Mouse (Mus musculus) embryonic facial prominence, embryonic 15.5 days (tissue): ENCODE data around the gene Kcnb1. TPM values are rescaled to one million over a fixed set of nuclear protein-coding genes. Genes with fewer than 3 reads are reported as not detected.
A peak's percentile ranks its signal among the peaks of the same experiment; 100 is the strongest.
"Not testable (repeated sequence)": the region's sequence is repeated elsewhere in the genome, so short reads cannot be mapped to it uniquely, and the experiment has no call there.

Source experiments
- ATAC-seq: fragments of 200-750 bp; cut with Nextera tagmentation; 2 replicates; pipeline ENCODE4 v1.8.0; 2017; ENCODE audit warnings: low read depth, moderate TSS enrichment; ENCODE audit not compliant: insufficient number of reproducible peaks, low FRiP score, low TSS enrichment
- H3K27ac ChIP-seq: fragments of 300-500 bp; sonication (generic); replicated peaks from 2 replicates; pipeline ENCODE4 v1.5.1; 2015; ENCODE audit warnings: mild to moderate bottlenecking, inconsistent platforms
- H3K27me3 ChIP-seq: fragments of 300-500 bp; sonication (generic); 2 replicates; pipeline ENCODE4 v1.6.1; 2015; ENCODE audit warnings: inconsistent platforms
- H3K36me3 ChIP-seq: fragments of 300-500 bp; sonication (generic); 2 replicates; pipeline ENCODE4 v1.6.1; 2015; ENCODE audit warnings: mild to moderate bottlenecking, inconsistent platforms
- H3K4me1 ChIP-seq: fragments of 300-500 bp; sonication (generic); 2 replicates; pipeline ENCODE4 v1.6.1; 2015; ENCODE audit warnings: inconsistent platforms
- H3K4me2 ChIP-seq: fragments of 300-500 bp; sonication (generic); replicated peaks from 2 replicates; pipeline ENCODE4 v1.6.1; 2015; ENCODE audit warnings: mild to moderate bottlenecking, inconsistent platforms
- H3K4me3 ChIP-seq: fragments of 300-500 bp; sonication (generic); replicated peaks from 2 replicates; pipeline ENCODE4 v1.5.1; 2015; ENCODE audit warnings: mild to moderate bottlenecking, inconsistent platforms
- H3K9ac ChIP-seq: fragments of 300-500 bp; sonication (generic); 2 replicates; pipeline ENCODE4 v1.6.1; 2015; ENCODE audit warnings: inconsistent platforms
- H3K9me3 ChIP-seq: fragments of 300-500 bp; sonication (generic); replicated peaks from 2 replicates; pipeline ENCODE4 v1.6.1; 2016; ENCODE audit warnings: inconsistent platforms
- WGBS: fragments of 180-500 bp; shearing (Covaris S2); methylation state at CpG from one replicate; pipeline ENCODE4 v1.1.7; 2015; 5-methylcytosine and 5-hydroxymethylcytosine counted together
- polyA plus RNA-seq: library from polyadenylated mRNA; unstranded; fragments of >200 nt; fragmentation: Nextera tagmentation; extraction: Ambion mirVana; gene quantifications from 2 replicates; pipeline ENCODE4 v1.2.1, GENCODE M21; 2015

Kcnb1 gene
- polyA plus RNA-seq, 1 experiment from 2014 or later = 1.2 TPM

DNA sequence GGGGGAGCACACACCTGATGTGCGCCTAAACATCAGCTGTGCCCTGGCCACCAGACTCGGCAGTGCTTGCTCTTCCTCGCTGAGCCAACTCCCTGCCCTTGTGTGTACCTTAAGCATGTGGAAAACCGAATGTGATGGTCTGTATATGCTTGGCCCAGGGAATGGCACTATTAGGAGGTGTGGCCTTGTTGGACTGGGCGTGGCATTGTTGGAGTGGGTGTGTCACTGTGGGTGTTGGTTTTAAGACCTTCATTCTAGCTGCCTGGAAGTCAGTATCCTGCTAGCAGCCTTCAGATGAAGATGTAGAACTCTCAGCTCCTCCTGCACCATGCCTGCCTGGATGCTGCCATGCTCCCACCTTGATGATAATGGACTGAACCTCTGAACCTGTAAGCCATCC is 14.7 kb upstream of the Kcnb1 start:
- H3K36me3 ChIP-seq, H3K4me3 ChIP-seq, H3K9ac ChIP-seq, ATAC-seq, H3K4me1 ChIP-seq, H3K27ac ChIP-seq, H3K27me3 ChIP-seq, H3K9me3 ChIP-seq, H3K4me2 ChIP-seq: not testable (repeated sequence)
- 84% methylated on average over 5 of the region's 5 CpGs for WGBS

DNA sequence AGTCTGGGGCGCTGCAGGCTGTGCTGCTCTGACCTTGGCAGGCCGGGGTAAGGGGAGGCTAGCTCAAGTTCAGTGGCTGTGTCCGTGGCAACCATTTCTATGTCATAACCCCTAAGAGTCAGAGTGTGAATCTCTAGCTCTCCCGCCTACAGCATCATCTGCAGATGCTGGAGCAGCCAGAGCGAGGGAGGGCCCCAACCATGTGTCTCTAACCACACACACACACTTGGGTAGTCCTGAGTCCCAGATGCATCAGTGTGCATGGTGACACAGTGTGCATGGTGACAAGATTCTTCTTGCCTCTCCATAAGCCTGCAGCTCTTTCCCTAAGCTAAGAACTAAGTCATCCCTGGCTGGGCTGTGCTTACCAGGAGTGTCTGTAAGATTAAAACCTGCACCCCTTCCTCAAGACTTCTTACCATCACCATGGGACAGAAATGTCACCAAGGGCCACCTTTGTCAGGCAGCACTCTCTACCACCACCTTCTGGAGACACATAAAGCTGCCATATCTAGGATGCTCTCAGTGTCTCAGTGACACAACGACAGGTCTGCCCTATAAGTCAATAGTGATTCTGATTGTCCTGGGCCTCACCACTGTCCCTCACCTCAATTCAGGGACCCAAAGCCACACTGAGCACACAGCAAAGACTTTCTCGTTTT is 13.7 kb upstream of the Kcnb1 start:
- ATAC-seq = no peak

DNA sequence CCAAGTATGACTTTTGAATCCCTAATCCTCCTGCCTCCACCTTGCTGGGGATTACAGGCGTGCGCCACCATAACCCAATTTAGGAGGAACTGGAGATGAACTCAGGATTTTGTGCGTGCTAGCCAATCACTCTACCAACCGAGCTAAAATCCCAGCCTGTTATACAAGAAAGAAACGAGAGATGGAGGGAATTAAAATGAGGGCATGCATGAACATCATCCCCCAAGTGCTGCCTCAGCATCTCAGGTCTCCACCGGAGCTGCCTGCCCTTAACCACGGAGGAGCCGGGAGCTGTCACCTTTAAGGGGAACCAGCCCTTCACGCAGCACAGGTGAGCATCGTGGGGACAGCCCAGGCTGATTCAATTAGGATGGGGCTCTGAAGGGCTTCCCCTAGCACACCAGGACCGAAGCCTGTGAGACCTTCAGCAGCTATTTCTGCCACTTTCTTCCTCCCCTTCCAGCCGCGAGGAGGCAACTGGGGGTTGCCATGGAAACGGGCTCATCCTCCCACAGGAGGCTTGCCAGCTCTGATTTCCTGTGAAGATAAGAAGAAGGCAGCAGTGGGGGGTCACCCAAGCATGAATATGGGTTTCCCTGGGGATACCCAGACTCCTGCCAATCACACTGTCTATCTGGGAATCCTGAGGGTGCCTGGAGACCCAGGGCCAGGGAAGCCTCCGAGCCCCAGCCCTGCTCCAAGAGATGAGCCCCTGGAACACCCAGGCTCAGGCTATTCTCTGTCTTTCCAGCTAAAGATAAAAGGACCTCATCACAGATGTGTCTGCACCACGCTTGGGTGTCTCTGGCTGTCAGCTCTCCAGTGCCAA is 11.7 kb upstream of the Kcnb1 start:
- ATAC-seq = no peak
- H3K27me3 ChIP-seq = 0 out of 2 replicates have a peak, but pooled peaks cover 2% of the 10 kb centered on the region
- no peaks in the 10 kb centered on the region for H3K9me3 ChIP-seq
- H3K36me3 ChIP-seq = no peaks in the 10 kb centered on the region
- H3K27ac ChIP-seq = no peak overlapping the region
- no peak overlapping the region for H3K4me3 ChIP-seq
- no peak overlapping the region for H3K4me2 ChIP-seq
- no peak overlapping the region for H3K9ac ChIP-seq
- H3K4me1 ChIP-seq = peaks cover 7% of the 10 kb centered on the region
- WGBS = 25% methylated on average over 16 of the region's 16 CpGs

More for the DNA sequence above, 13.7 kb upstream of the Kcnb1 start:
- WGBS = 71% methylated on average over 7 of the region's 7 CpGs
- Histone ChIP-seq H3K36me3 (no peaks in the 10 kb centered on the region), H3K4me3 (no peak overlapping the region), H3K9ac (no peak overlapping the region), H3K27me3 (0 out of 2 replicates have a peak, but pooled peaks cover 2% of the 10 kb centered on the region), H3K9me3 (no peaks in the 10 kb centered on the region), H3K4me2 (no peak overlapping the region), H3K27ac (no peak overlapping the region), H3K4me1 (peaks cover 7% of the 10 kb centered on the region)

DNA sequence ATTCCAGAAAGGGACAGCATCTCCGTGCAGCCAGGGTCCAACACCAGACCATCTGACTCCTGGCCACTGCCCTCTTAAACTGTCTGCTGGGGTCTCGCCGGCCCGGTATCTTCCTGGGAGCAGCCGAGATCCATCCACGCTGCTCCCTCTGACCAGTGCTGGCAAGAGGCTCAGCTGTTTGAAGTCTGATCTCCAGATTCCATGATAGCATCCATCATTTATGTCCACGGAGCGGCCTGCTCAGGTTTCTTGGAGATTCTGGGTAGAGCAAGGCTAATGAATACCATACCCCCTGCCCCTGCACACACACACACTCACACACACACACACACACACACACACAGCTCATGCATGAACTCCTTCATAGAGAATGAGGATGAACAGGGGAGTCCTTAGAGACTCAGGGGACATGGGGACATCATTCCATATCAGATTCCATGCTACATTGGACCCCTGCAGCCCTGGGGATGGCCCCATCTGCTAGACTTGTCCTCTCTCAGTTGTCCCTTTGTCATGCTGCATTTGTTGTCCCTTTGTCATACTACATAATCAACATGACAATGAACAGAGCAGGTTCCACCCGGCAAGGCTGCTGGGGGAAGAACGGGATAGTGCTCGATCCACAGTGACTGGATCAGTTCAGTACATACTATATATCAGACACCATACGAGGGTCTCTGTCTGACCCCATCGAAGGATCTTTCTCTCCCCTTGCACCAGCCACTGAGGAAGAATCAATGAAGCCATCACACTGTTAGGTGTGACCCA is 8.9 kb upstream of the Kcnb1 start:
- 0 out of 2 replicates have a peak, but pooled peaks have one; percentile 25 for ATAC-seq
- Histone ChIP-seq H3K4me1 (0 out of 2 replicates have a peak, but pooled peaks cover 2% of the 10 kb centered on the region), H3K27me3 (0 out of 2 replicates have a peak, but pooled peaks cover 2% of the 10 kb centered on the region), H3K9me3 (no peaks in the 10 kb centered on the region), H3K27ac (no peak overlapping the region), H3K36me3 (no peaks in the 10 kb centered on the region), H3K9ac (no peak overlapping the region), H3K4me3 (no peak overlapping the region), H3K4me2 (no peak overlapping the region)
- 46% methylated on average over 13 of the region's 13 CpGs for WGBS

DNA sequence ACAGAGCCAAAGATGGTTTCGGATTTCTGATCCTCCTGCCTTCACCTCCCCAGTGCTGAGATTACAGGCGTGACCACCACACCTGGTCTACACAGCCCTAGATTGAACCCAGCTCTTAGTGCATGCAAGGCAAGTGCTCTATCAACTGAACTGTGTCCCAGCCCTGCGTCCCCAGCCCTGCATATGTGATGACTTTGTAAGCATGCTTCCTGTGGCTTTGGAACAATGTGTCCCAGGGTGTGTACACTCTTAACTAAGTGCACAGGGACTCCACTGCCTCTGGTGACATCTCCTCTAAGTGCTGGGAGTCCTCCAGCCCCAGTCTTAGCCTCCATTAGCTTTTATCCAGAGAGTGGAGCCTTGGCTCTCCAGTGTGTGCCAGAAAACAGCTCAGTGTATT is 3.4 kb upstream of the Kcnb1 start:
- WGBS = 77% methylated on average over 3 of the region's 3 CpGs
- no peaks in the 10 kb centered on the region for H3K9me3 ChIP-seq
- no peaks in the 10 kb centered on the region for H3K36me3 ChIP-seq
- no peak for ATAC-seq
- no peak overlapping the region for H3K4me2 ChIP-seq
- no peak overlapping the region for H3K27ac ChIP-seq
- no peak overlapping the region for H3K9ac ChIP-seq
- H3K4me1 ChIP-seq = peaks cover 21% of the 10 kb centered on the region
- H3K4me3 ChIP-seq = no peak overlapping the region
- H3K27me3 ChIP-seq = peaks cover 32% of the 10 kb centered on the region

DNA sequence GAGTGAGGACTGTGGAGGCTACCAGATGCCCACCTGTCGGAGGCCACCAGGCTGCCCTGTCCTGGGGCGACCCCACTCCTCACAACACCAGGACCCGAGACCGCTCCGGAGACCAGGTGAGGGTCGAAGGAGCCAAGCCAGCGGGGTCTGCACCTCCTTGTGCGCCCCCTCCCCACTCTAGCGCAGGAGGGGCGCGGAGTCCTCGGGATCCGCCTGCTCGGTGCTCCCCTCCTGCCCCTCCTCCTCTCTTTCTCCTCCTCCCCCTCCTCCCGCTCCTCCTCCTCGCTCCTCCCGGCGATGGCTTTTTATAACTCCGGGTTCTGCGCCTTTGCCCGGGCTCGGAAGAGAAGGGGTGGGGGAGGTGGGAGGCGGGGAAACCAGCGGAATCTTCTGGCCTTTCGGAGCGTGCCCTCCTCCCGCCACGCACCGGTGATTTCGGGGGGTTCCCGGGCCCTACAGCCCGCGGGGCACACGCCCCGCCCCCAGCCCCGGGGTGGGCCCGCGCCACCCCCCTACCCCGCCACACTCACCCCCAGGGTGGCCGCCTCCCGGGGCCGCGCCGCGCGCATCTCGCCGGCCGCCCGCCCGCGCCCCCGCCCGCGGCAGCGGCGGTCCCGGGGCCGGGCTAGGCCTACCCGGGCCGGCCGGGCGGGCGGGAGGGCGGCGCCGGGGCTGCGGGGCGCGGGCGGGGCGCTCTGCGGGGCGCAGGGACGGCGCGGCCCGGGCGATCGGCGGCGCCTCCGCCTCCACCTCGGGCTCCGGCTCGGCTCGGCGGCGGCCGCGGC is 472 bp downstream of the Kcnb1 start:
- peaks cover 51% of the 10 kb centered on the region for H3K27me3 ChIP-seq
- H3K4me2 ChIP-seq = peak overlapping the region; percentile 83
- H3K9ac ChIP-seq = peak overlapping the region; percentile 37
- H3K27ac ChIP-seq = no peak overlapping the region
- peak overlapping the region; percentile 49 for H3K4me3 ChIP-seq
- under 1% methylated on average over 68 of the region's 91 CpGs for WGBS
- peak; percentile 32; the same call in 1 of the 2 replicates for ATAC-seq
- no peaks in the 10 kb centered on the region for H3K36me3 ChIP-seq
- peaks cover 23% of the 10 kb centered on the region for H3K4me1 ChIP-seq
- H3K9me3 ChIP-seq = no peaks in the 10 kb centered on the region

DNA sequence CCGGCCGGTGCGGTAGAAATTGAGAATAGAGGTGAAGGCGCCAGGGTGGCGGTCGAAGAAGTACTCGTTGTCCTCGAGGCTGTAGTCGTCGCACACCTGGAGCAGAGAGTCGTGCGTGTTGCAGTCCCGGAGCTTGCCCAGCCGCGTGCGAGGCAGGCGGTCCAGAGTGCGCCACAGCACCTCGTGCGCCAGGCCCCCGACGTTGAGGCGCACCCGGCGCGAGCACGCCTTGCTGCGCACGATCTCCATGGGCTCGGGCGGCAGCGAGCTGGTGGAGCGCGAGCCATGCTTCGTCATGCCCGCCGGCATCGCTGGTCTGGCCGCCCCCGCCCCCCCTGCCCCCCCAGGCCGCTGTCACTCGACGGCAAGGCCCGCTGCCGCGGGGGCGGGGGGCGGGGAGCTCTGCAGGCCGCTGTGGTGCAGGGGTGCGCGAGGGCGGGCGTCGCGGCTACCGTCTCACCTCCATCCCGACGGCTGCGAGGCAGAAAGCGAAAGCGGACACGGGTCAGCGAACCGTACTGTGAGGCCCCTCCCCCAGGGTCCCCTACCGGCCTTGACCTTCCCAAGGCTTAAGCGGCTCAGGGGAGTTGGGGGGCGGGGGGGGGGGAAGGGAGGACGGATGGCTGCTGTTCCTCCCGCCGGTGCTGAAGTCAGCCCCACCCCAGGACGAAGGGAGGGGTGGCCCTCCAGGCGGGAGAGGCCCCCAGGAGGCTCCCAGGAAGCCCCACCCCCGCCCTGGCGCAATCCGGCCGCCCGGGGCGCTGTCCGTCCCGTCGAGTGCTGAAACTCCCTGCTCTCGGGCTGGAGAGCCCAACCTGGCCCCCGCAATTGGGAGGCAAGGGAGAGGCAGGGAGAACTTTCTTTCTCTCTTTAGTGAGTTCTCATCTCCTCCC is 1.4 kb downstream of the Kcnb1 start:
- Histone ChIP-seq H3K9ac (no peak overlapping the region), H3K4me2 (peak overlapping the region; percentile 83), H3K4me3 (peak overlapping the region; percentile 49), H3K4me1 (peaks cover 23% of the 10 kb centered on the region), H3K36me3 (no peaks in the 10 kb centered on the region), H3K27ac (no peak overlapping the region), H3K27me3 (peaks cover 51% of the 10 kb centered on the region), H3K9me3 (no peaks in the 10 kb centered on the region)
- WGBS = 12% methylated on average over 69 of the region's 83 CpGs
- peak; percentile 49; the same call in 1 of the 2 replicates for ATAC-seq

DNA sequence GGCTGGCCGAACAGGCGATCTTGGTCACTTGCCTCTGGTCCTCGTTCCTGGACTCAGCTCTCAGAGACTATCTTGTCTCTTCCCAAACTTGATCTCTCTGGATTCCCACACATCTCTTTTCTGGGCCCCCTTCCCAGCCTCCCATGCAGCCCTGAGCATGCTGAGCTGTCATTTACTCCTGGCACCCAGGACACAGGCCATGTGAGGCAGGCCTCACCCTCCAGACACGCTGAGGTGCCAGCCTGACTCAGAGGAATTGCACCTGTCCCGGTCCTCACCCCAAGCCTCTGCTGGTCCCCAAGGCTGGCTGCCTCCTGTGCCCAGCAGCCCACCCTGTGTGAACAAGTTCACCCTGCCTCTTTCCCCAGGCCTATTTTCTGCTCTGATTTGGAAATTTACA is 2.8 kb downstream of the Kcnb1 start:
- H3K27me3 ChIP-seq = peaks cover 51% of the 10 kb centered on the region
- no peak overlapping the region for H3K4me3 ChIP-seq
- ATAC-seq = no peak
- H3K9ac ChIP-seq = no peak overlapping the region
- no peaks in the 10 kb centered on the region for H3K9me3 ChIP-seq
- H3K4me2 ChIP-seq = no peak overlapping the region
- peaks cover 23% of the 10 kb centered on the region for H3K4me1 ChIP-seq
- 79% methylated on average over 5 of the region's 5 CpGs for WGBS
- H3K36me3 ChIP-seq = no peaks in the 10 kb centered on the region
- H3K27ac ChIP-seq = no peak overlapping the region

DNA sequence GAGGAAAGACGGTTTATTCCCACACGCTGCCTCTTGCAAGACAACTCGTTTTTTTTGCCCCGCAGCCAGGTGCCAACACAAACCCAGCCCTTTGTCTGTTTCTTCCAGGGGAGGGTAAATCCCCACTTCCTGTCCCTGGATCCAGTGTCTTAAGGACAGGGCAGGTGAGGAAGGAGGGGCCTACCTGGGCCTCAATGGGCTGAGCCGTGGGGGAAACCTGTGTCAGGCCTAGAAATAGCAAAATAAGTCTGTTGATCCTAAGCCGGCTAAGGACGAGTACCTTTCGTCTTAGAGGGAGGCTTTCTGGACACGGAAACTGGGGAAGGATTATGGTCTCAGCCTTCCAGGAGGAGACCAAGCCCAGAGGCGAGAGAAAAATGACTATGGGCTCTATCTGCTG is 3.4 kb downstream of the Kcnb1 start:
- no peak for ATAC-seq
- Histone ChIP-seq H3K4me3 (no peak overlapping the region), H3K9me3 (no peaks in the 10 kb centered on the region), H3K27me3 (peaks cover 47% of the 10 kb centered on the region), H3K27ac (no peak overlapping the region), H3K9ac (no peak overlapping the region), H3K4me2 (no peak overlapping the region), H3K4me1 (peaks cover 23% of the 10 kb centered on the region), H3K36me3 (no peaks in the 10 kb centered on the region)
- WGBS = 36% methylated on average over 10 of the region's 10 CpGs

DNA sequence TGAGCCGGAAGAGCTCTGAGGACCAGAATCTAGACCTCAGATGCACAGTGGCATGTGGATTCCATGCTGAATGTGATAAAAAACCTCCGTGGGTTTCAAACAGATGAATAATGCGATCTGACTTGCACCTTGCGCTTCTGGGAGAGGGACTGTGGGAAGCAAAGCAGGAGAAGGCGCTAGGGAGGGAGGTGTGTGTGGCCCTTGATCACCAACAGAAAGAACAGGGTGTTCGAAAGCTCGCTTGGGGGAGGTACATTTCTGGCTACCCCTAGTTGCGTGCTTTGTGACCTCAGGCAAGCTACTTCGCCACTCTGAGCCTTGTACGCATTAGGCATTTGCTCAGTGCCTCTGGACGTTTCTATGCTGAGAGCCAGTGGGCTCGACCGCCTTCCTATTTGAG is 4.0 kb downstream of the Kcnb1 start:
- H3K27me3 ChIP-seq = peaks cover 42% of the 10 kb centered on the region
- H3K27ac ChIP-seq = no peak overlapping the region
- H3K4me3 ChIP-seq = no peak overlapping the region
- H3K4me2 ChIP-seq = no peak overlapping the region
- ATAC-seq = no peak
- no peak overlapping the region for H3K9ac ChIP-seq
- no peaks in the 10 kb centered on the region for H3K36me3 ChIP-seq
- peaks cover 23% of the 10 kb centered on the region for H3K4me1 ChIP-seq
- no peaks in the 10 kb centered on the region for H3K9me3 ChIP-seq
- WGBS = 47% methylated on average over 13 of the region's 13 CpGs
